Mouse (Mus musculus) G1E (cell line): Measurements from ENCODE around the gene Plekho2. TPM values are rescaled to one million over a fixed set of nuclear protein-coding genes. Genes with fewer than 3 reads are reported as not detected.

Experiments used
- ATAC-seq: 2 replicates; pipeline ENCODE4 v1.8.0; 2016; ENCODE audit warnings: mild to moderate bottlenecking; ENCODE audit not compliant: insufficient number of reproducible peaks, poor library complexity, low FRiP score, severe bottlenecking; ENCODE audit errors: extremely low read depth
- DNase-seq: peaks from one replicate; pipeline ENCODE4 v3.0.0; 2012; ENCODE audit warnings: low spot score
- H3K27me3 ChIP-seq: 2 replicates; pipeline ENCODE4 v1.6.1; 2012; ENCODE audit warnings: mild to moderate bottlenecking, low read length, inconsistent platforms; ENCODE audit not compliant: insufficient read depth
- H3K36me3 ChIP-seq: replicated peaks from 2 replicates; pipeline ENCODE3; 2012; ENCODE audit warnings: mild to moderate bottlenecking, inconsistent platforms
- H3K4me1 ChIP-seq: 2 replicates; pipeline ENCODE4 v1.6.1; 2012; ENCODE audit warnings: low read depth, low read length, inconsistent platforms, mixed read lengths; ENCODE audit not compliant: insufficient read depth
- H3K4me3 ChIP-seq: 2 replicates; pipeline ENCODE4 v1.5.1; 2012; ENCODE audit warnings: low read depth, mild to moderate bottlenecking, inconsistent platforms, low read length, moderate library complexity, mixed read lengths
- H3K9me3 ChIP-seq: replicated peaks from 2 replicates; pipeline ENCODE4 v1.6.1; 2012; ENCODE audit warnings: inconsistent platforms
- CTCF ChIP-seq: IDR thresholded peaks from 2 replicates; pipeline ENCODE4 v1.5.1; 2012; ENCODE audit warnings: low read depth, low read length, inconsistent platforms, mixed read lengths
- GATA1 ChIP-seq: IDR thresholded peaks from 2 replicates; pipeline ENCODE4 v1.6.1; 2012; ENCODE audit warnings: borderline replicate concordance, low read length, inconsistent platforms, mixed read lengths
- GATA2 ChIP-seq: IDR thresholded peaks from 2 replicates; pipeline ENCODE4 v1.6.1; 2012; ENCODE audit warnings: low read depth, low read length, inconsistent platforms, borderline replicate concordance
- POLR2AphosphoS5 ChIP-seq: IDR thresholded peaks from 2 replicates; pipeline ENCODE4 v1.6.1; 2012; ENCODE audit warnings: low read depth, low read length, inconsistent platforms; ENCODE audit not compliant: insufficient replicate concordance
- TAL1 ChIP-seq: conservative IDR thresholded peaks from 2 replicates; pipeline ENCODE4 v1.6.1; 2012; ENCODE audit warnings: low read depth, low read length, inconsistent platforms, mixed read lengths
- polyA plus RNA-seq: library from polyadenylated mRNA; stranded (reverse); fragments of >175 nt; gene quantifications from 2 replicates; pipeline ENCODE4 v1.2.3, GENCODE M21; 2012
- total RNA-seq, 2 experiments: library from RNA; stranded (forward) in 1 of 2; stranded (reverse) in 1 of 2; fragments of 200-1000 nt in 1 of 2; fragments of >200 nt in 1 of 2; fragmentation: Nextera tagmentation in 1 of 2; gene quantifications; 2 replicates each; pipeline ENCODE4 v1.2.3; 2014 to 2017

The Plekho2 gene
- total and polyA plus RNA-seq, 3 experiments, result 16.8 to 35.4 (median 26.9) TPM

GRCm38 (mm10) chr9:65619311-65619710 is 39.5 kb upstream of the Plekho2 start:
- no peak for TF ChIP-seq TAL1
- no peak for TF ChIP-seq CTCF
- no peak for TF ChIP-seq GATA1
- no peak for TF ChIP-seq POLR2AphosphoS5
- no peak for TF ChIP-seq GATA2
- no peaks in the 10 kb centered on the region for H3K4me1 ChIP-seq
- H3K36me3 ChIP-seq, result no peaks in the 10 kb centered on the region
- H3K4me3 ChIP-seq, result no peak overlapping the region
- ATAC-seq (no peak), DNase-seq (no peak)
- peaks cover 35% of the 10 kb centered on the region for H3K27me3 ChIP-seq
- H3K9me3 ChIP-seq, result no peaks in the 10 kb centered on the region

GRCm38 (mm10) chr9:65613098-65613497 is 33.3 kb upstream of the Plekho2 start:
- H3K36me3 ChIP-seq, result no peaks in the 10 kb centered on the region
- no peak for DNase-seq
- H3K4me1 ChIP-seq, result no peaks in the 10 kb centered on the region
- TF ChIP-seq POLR2AphosphoS5 (no peak), CTCF (no peak), TAL1 (no peak), GATA1 (no peak), GATA2 (no peak)
- H3K9me3 ChIP-seq, result no peaks in the 10 kb centered on the region
- no peak for ATAC-seq
- H3K27me3 ChIP-seq, result peaks cover 24% of the 10 kb centered on the region
- H3K4me3 ChIP-seq, result no peak overlapping the region

GRCm38 (mm10) chr9:65611969-65612486 is 32.2 kb upstream of the Plekho2 start:
- Histone ChIP-seq H3K36me3 (no peaks in the 10 kb centered on the region), H3K4me1 (no peaks in the 10 kb centered on the region), H3K27me3 (peaks cover 23% of the 10 kb centered on the region), H3K9me3 (no peaks in the 10 kb centered on the region), H3K4me3 (no peak overlapping the region)
- DNase-seq (no peak), ATAC-seq (no peak)
- no peak for TF ChIP-seq GATA2
- no peak for TF ChIP-seq TAL1
- TF ChIP-seq POLR2AphosphoS5, result no peak
- TF ChIP-seq GATA1, result no peak
- no peak for TF ChIP-seq CTCF

GRCm38 (mm10) chr9:65607120-65607519 is 27.3 kb upstream of the Plekho2 start:
- Histone ChIP-seq H3K4me3 (no peak overlapping the region), H3K4me1 (peaks cover 4% of the 10 kb centered on the region; the same call in 1 of the 2 replicates), H3K9me3 (no peaks in the 10 kb centered on the region), H3K27me3 (peaks cover 20% of the 10 kb centered on the region), H3K36me3 (no peaks in the 10 kb centered on the region)
- TF ChIP-seq TAL1, result no peak
- TF ChIP-seq GATA1, result no peak
- TF ChIP-seq POLR2AphosphoS5, result no peak
- no peak for TF ChIP-seq CTCF
- DNase-seq (no peak), ATAC-seq (no peak)

GRCm38 (mm10) chr9:65606321-65607109 is 26.7 kb upstream of the Plekho2 start:
- Histone ChIP-seq H3K4me1 (peaks cover 4% of the 10 kb centered on the region; the same call in 1 of the 2 replicates), H3K4me3 (no peak overlapping the region), H3K36me3 (no peaks in the 10 kb centered on the region), H3K9me3 (no peaks in the 10 kb centered on the region), H3K27me3 (peaks cover 24% of the 10 kb centered on the region)
- DNase-seq (no peak), ATAC-seq (no peak)
- TF ChIP-seq GATA2 (no peak), POLR2AphosphoS5 (no peak), TAL1 (no peak), CTCF (no peak), GATA1 (no peak)

- Histone ChIP-seq H3K9me3 (no peaks in the 10 kb centered on the region), H3K36me3 (no peaks in the 10 kb centered on the region), H3K4me1 (peaks cover 4% of the 10 kb centered on the region; the same call in 1 of the 2 replicates), H3K4me3 (no peak overlapping the region), H3K27me3 (peaks cover 22% of the 10 kb centered on the region)
- ATAC-seq, result no peak
- DNase-seq, result peak; percentile 57
- TF ChIP-seq GATA2, result no peak
- TF ChIP-seq CTCF, result peak; percentile 22; the same call in 1 of the 2 replicates
- no peak for TF ChIP-seq POLR2AphosphoS5
Observed at GRCm38 (mm10) chr9:65605471-65606136, 25.8 kb upstream of the Plekho2 start.
